ENCODE assay signal across 7 mouse cellular contexts in the genomic region with DNA sequence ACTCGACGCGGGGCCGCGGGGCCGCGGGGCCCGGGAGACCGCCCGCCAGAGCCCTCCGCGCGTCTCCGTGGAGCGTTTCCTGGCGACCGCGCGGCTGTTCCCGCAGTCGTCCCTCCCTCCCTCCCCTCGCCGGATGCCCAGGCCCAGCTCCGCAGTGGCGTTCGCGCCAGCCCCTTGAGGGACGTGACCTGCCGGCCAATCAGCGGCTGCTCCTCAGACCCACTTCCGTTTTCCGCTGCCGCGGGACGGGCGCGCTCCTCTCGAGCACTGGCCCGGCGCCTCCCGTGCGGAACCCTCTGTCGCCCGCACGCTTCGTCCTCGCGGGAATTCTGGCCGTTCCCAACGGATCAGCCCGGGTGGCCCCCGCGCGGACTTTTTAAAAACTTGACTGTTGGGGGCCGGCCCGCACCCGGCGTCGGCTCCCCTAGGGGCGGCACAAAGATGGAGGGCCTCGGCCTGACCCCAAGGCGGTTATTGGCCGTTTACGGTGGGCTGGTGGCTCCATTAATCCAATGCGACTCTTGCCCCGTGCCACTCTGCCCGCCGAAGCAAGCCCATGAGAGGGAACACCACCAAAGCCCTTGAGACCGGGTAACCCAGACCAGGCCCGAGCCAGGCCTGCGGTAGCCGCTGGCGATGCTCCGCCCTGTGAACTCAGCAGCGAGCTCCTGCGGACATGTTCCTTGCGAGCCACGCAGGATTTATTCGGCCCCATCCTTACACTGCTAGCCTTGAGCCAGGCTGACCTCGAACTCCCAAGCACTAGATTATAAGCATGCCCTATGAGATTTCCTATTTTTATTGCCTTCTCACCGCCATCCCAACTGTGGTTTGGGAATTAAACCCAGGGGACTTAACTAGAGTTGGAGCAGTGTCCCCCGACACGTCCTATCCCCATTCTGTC. TPM values are rescaled to one million over a fixed set of nuclear protein-coding genes. Genes with fewer than 3 reads are reported as not detected.
A peak's percentile ranks its signal among the peaks of the same experiment; 100 is the strongest.
DNase-seq lines count a peak whose midpoint lies in the region; ATAC-seq lines count a peak whose summit lies in the region.

No protein-coding gene starts in this region.

- H3K27ac ChIP-seq in embryonic facial prominence, embryonic 11.5 days (replicated peaks; ENCODE audit: low read depth, low read length): peak overlapping the region; percentile 98
- H3K27ac ChIP-seq in limb, embryonic 10.5 days: peak overlapping the region; percentile 100
- H3K27ac ChIP-seq in midbrain, embryonic 12.5 days (replicated peaks): peak overlapping the region; percentile 100

- peak; percentile 96 for DNase-seq in adrenal gland, postnatal 25 days
- DNase-seq in embryonic facial prominence, embryonic 11.5 days (ENCODE audit: low spot score): peak; percentile 95
- peak; percentile 100 for DNase-seq in heart, adult 11 months
- DNase-seq in kidney, adult 18-20 months: peak; percentile 97
- peak; percentile 96 for DNase-seq in limb, embryonic 10.5 days (ENCODE audit: low spot score)
- peak; percentile 98 for DNase-seq in skeletal muscle tissue, adult 2 months (ENCODE audit: low read depth, low spot score)

- no peaks in the 10 kb centered on the region for H3K36me3 ChIP-seq in embryonic facial prominence, embryonic 11.5 days (replicated peaks; ENCODE audit: control insufficient read depth, insufficient read depth, low read depth, low read length)
- peaks cover 27% of the 10 kb centered on the region for H3K36me3 ChIP-seq in limb, embryonic 10.5 days
- no peaks in the 10 kb centered on the region for H3K36me3 ChIP-seq in midbrain, embryonic 12.5 days

- H3K4me1 ChIP-seq in embryonic facial prominence, embryonic 11.5 days (ENCODE audit: control insufficient read depth, insufficient read depth, low read length): no peaks in the 10 kb centered on the region
- H3K4me1 ChIP-seq in limb, embryonic 10.5 days: peaks cover 25% of the 10 kb centered on the region
- peaks cover 24% of the 10 kb centered on the region for H3K4me1 ChIP-seq in midbrain, embryonic 12.5 days

- H3K4me2 ChIP-seq in embryonic facial prominence, embryonic 11.5 days (ENCODE audit: low read depth, low read length): peak overlapping the region; percentile 75
- peak overlapping the region; percentile 75 for H3K4me2 ChIP-seq in midbrain, embryonic 12.5 days (replicated peaks)

- under 1% methylated on average over 66 of the region's 83 CpGs for WGBS in embryonic facial prominence, embryonic 11.5 days
- under 1% methylated on average over 83 of the region's 83 CpGs for WGBS in limb, embryonic 10.5 days
- WGBS in midbrain, embryonic 12.5 days: under 1% methylated on average over 72 of the region's 83 CpGs

- no peaks in the 10 kb centered on the region for H3K9me3 ChIP-seq in embryonic facial prominence, embryonic 11.5 days (replicated peaks; ENCODE audit: control insufficient read depth, low read length)
- H3K9me3 ChIP-seq in limb, embryonic 10.5 days (replicated peaks): no peaks in the 10 kb centered on the region
- no peaks in the 10 kb centered on the region for H3K9me3 ChIP-seq in midbrain, embryonic 12.5 days

- peak overlapping the region; percentile 100 for H3K9ac ChIP-seq in embryonic facial prominence, embryonic 11.5 days (replicated peaks; ENCODE audit: low read length)
- peak overlapping the region; percentile 99 for H3K9ac ChIP-seq in midbrain, embryonic 12.5 days (replicated peaks)

- H3K27me3 ChIP-seq in embryonic facial prominence, embryonic 11.5 days (ENCODE audit: control insufficient read depth, insufficient read depth, low read length): no peaks in the 10 kb centered on the region
- H3K27me3 ChIP-seq in limb, embryonic 10.5 days (ENCODE audit: low read depth, poor library complexity, severe bottlenecking): no peaks in the 10 kb centered on the region
- H3K27me3 ChIP-seq in midbrain, embryonic 12.5 days: no peaks in the 10 kb centered on the region

- H3K4me3 ChIP-seq in embryonic facial prominence, embryonic 11.5 days (ENCODE audit: low read depth, low read length): peak overlapping the region; percentile 99
- H3K4me3 ChIP-seq in limb, embryonic 10.5 days: peak overlapping the region; percentile 97
- H3K4me3 ChIP-seq in midbrain, embryonic 12.5 days: peak overlapping the region; percentile 99

- peak; percentile 95 for ATAC-seq in embryonic facial prominence, embryonic 11.5 days (replicated peaks; ENCODE audit: insufficient number of reproducible peaks, low FRiP score, low TSS enrichment, low read depth)
- ATAC-seq in midbrain, embryonic 12.5 days (ENCODE audit: low FRiP score, low read depth): peak; percentile 97

RNA-seq across cellular contexts. Expression of a gene that starts 0.7 kb away (rescaled TPM):
- 115 and 127 TPM in 2 replicates for total RNA-seq in adrenal gland, postnatal 25 days (2021)
- 49.7 and 61.2 TPM in 2 replicates for polyA plus RNA-seq in embryonic facial prominence, embryonic 11.5 days (2014; fragmentation: Nextera tagmentation; extraction: Ambion mirVana)
- polyA plus RNA-seq in limb, embryonic 10.5 days (2016; fragmentation: Nextera tagmentation; extraction: Ambion mirVana): 33.3 and 35.3 TPM in 2 replicates
- 56.5 and 64.8 TPM in 2 replicates for polyA plus RNA-seq in midbrain, embryonic 12.5 days (2016; fragmentation: Nextera tagmentation; extraction: Ambion mirVana)

RNA-seq across cellular contexts. Expression of a gene that starts 15.6 kb away (rescaled TPM):
- total RNA-seq in adrenal gland, postnatal 25 days (2021): 1.5 and 3.2 TPM in 2 replicates
- polyA plus RNA-seq in embryonic facial prominence, embryonic 11.5 days (2014; fragmentation: Nextera tagmentation; extraction: Ambion mirVana): 1.8 and 2.1 TPM in 2 replicates
- 2.1 and 3.2 TPM in 2 replicates for polyA plus RNA-seq in limb, embryonic 10.5 days (2016; fragmentation: Nextera tagmentation; extraction: Ambion mirVana)
- polyA plus RNA-seq in midbrain, embryonic 12.5 days (2016; fragmentation: Nextera tagmentation; extraction: Ambion mirVana): 4.3 and 4.4 TPM in 2 replicates

RNA-seq across cellular contexts. Expression of a gene that starts 28.4 kb away (rescaled TPM):
- 45.4 and 55.2 TPM in 2 replicates for total RNA-seq in adrenal gland, postnatal 25 days (2021)
- 41.8 and 44.2 TPM in 2 replicates for polyA plus RNA-seq in embryonic facial prominence, embryonic 11.5 days (2014; fragmentation: Nextera tagmentation; extraction: Ambion mirVana)
- 36.1 and 37.7 TPM in 2 replicates for polyA plus RNA-seq in limb, embryonic 10.5 days (2016; fragmentation: Nextera tagmentation; extraction: Ambion mirVana)
- 61.7 and 69.7 TPM in 2 replicates for polyA plus RNA-seq in midbrain, embryonic 12.5 days (2016; fragmentation: Nextera tagmentation; extraction: Ambion mirVana)

Comparison
In these comparisons a context has a peak if more than half of its experiments do, and no peak if none do; other contexts are left out.
1. Peak in every context shown above with its lines: DNase-seq, ATAC-seq, H3K4me3 ChIP-seq and H3K27ac ChIP-seq.